Mouse (Mus musculus): ENCODE data around the gene Nck2.

DNA sequence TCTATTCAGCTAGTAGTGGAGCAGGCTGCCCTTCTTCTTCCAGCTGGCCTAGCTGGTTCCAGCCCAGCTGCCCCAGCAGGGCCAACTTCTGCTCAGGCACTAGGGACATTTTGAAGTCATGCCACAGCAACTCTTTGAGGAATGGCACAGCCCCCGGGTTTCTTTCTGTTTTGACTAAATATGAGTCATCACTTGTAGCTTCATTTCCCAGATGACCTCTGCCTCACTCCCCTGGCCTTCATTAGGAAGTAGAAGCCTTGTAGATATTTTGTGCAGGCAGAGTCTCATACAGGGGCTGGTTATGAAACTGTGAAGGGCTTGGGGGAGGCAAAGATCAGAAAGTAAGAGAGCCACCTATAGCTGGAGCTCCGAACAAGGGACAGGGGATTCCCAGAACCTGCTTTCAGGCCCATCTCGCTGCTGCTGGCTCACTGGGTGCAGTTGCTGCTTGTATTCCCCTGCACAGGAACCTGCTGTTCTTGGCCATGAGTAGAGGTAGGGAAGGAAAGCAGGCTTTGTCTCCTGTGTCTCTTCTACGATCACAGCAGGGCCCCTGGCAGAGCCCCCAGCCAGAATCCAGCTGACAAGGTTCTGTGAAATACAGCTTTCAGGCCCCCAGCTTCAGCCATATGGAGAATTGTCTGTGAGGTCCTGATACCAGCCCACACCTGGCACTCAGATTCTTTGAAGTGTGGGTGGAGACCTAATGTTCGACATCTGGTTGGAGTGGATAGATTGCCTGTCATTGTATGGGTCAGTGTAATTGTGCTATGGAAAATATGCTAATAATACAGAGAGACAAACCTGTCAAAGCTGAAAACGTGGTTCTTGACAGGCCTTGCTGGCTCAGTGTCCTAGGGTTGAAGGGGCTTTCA lies 30.4 kb downstream of the Nck2 start:
- no peak for TF ChIP-seq CTCF (IDR thresholded peaks at IDR 0.05; ENCODE audit: insufficient read depth, low read depth, low read length)
- TF ChIP-seq POLR2A (IDR thresholded peaks at IDR 0.05; ENCODE audit: insufficient read depth, low read depth, low read length) = no peak
